Mouse (Mus musculus) cerebral cortex, adult 2 months (tissue): ENCODE data around the gene Ccdc116.

ENCODE experiments used
- WGBS: fragments of 180-500 bp; shearing (Covaris S2); methylation state at CpG from one replicate; pipeline ENCODE4 v1.1.7; 2018; 5-methylcytosine and 5-hydroxymethylcytosine counted together

Gene Ccdc116

DNA sequence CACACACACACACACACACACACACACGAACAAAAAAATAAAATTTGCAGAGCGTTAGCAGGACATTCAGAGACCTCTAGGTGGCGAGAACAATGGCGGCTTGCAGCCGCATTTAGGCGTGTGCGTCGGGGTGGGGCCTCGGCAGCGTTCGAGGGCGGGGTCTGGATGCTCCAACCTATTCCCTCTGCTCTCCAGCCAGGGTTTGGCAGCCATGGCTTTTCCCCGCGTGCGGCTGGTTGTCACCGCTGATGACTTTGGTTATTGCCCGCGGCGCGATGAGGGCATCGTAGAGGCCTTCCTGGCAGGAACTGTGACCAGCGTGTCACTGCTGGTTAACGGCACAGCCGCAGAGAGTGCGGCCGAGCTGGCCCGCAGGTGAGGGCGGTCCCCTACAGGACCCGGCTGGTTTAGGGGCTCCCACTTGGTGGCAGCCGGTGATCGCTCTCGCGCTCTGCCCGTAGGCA, at the start of gene Ccdc116:
Gene Ccdc116 (minus strand): TSS at position 458 of the 464 bp plus-strand sequence.
- under 1% methylated on average over 34 of the region's 34 CpGs for WGBS

DNA sequence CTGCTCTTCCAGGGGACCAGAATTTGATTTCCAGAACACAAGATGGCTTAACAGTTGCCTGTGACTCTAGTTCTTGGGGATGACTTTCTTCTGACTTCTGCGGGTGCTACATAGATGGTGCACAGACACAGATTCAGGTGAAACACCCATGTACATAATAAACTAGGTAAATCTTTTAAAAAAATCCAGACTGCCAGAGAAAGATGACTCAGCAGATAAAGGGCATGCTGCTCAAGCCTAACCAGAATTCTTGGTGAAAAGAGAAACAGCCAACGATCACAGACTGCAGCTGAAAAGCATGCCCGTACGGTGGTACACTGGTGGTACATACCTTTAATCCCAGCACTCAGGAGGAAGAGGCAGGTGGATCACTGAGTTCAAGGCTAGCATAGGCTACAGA, 46.8 kb upstream of the Ccdc116 start:
- WGBS, result 74% methylated on average over 4 of the region's 4 CpGs

DNA sequence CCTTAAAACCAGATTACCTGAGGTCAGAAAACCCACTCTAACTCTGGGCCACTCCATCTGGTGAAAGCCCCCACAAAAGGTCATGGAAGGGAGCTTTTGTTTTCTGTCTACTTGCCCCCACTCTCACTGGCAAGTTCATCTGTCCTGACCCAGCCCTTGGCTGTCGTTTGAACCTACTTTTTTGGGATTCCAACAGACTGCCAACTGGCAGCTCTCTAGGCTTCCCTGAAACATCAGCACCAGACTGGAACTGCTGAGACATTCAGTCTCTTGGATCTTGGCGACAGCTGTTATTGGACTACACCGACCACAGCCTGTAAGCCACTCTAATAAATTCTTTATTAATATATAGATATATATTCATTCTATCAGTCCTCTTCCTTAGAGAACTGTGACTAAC, 36.0 kb upstream of the Ccdc116 start:
- 53% methylated on average over 3 of the region's 3 CpGs for WGBS

DNA sequence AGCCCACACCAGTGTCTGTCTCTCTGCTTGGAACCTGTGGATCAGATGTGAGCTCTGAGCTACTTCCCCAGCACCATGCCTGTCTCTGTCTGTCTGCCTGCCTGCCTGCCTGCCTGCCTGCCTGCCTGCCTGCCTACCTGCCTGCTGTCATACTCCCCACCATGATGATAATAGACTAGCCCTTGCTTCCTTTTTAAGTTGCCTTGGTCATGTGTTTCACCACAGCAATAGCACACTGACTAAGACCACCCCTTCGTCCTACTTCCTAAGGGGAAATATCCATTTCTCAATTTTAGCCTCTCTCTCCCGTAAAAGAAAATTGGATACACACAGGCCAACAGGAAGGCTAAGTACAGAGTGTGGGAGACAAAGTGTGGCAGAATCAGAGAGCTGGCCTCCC, 35.1 kb upstream of the Ccdc116 start:
- 41% methylated on average over 2 of the region's 2 CpGs for WGBS

DNA sequence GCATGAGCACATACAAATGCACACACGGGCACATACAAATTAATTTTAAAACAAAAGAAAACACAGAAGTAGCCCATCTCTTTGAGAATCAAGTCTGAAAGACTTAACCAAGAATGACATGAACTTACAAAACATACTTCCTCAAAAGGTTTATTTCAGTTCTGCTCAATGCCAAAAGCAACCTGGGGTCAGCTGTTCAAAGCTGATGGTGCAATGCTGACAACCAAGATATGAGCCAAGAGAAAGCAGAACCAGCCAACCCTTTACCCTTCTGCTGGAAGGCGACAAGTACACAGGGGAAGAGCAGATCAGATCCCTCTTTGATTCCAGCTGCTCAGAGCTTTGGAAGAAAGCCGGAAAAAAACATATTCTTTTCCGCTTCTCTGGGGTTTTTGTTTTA, 34.4 kb upstream of the Ccdc116 start:
- 50% methylated on average over 4 of the region's 4 CpGs for WGBS

DNA sequence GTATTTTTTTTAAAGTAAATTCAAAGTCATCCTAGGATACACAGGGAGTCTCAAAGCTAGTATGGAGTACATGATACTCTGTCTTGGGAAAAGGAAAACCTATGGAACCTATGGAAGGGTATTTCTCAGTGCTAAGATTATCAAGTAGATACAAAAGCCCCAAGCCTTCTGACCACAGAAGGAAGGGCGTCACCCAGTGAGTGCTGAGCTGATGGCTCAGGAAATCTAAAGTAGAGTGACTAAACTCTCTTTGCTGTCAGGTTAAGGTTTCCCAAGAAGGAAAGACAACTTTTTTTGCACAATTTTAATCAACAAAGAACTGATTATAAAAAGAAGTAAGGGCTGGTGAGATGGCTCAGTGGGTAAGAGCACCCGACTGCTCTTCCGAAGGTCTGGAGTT, 32.7 kb upstream of the Ccdc116 start:
- WGBS, result 96% methylated on average over 3 of the region's 3 CpGs

DNA sequence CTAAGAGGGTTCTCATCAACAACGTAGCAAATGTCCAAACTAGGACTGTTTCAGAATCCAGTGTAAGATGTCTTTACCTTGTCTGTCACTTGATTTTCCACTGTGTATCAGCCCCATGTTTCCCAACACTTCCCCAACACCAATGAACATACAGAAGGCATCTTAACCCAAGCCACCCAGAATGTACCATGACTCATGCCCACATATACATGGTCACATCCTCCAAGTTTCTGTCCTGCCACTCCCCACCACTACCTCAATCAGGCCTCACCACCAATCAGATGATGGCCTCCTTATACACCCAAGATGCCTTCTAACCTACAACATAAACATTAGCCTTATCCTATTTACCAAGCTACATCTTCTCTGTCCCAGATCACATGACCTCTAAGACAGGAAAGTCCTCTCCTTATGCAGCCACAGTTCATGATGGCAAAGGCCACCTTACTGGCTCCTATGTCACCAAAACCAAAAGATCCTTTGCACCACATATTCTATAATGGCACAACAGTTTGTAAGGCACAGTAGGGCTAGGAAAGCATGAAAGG, 30.7 kb upstream of the Ccdc116 start:
- WGBS, result 88% methylated on average over 1 of the region's 1 CpGs

DNA sequence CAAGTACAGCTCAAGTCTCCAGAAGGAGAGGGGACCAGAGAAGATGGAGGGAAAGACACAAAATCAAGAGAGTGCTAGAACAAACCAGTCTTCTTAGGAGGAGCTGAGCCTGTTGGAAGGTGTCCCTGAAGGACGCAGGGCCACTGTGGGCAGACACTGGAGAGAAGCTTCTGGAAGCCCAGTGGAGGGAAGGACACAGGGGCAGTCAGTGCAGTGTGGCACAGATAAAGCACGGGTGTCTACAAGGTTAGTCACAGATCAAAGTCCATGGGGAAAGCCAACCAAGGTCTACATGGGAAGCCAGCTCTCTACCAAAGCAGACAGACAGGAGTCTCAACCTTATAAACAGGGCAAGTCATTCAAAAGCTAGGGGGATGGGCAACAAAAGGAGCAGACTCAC, 28.7 kb upstream of the Ccdc116 start:
- WGBS, result 80% methylated on average over 2 of the region's 2 CpGs

DNA sequence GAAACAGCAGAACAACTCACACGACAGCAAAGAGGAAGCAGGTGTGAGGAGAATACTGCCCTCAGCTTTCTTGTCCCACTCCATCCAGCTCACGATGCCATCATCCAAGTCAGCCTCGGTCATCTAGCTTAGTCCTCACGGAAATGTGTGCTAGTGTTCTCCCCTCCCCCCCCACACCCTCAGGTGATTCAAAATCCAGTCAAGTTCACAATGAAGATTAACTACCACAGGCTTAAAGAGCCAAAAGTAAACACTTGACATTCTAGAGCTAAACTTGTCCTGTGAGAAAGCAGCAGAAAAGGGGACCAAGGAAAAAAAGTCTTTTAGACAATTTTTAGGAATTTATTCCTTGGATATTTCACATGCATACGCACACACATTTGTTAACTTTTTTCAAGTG, 21.0 kb upstream of the Ccdc116 start:
- 80% methylated on average over 5 of the region's 5 CpGs for whole genome bisulfite sequencing

DNA sequence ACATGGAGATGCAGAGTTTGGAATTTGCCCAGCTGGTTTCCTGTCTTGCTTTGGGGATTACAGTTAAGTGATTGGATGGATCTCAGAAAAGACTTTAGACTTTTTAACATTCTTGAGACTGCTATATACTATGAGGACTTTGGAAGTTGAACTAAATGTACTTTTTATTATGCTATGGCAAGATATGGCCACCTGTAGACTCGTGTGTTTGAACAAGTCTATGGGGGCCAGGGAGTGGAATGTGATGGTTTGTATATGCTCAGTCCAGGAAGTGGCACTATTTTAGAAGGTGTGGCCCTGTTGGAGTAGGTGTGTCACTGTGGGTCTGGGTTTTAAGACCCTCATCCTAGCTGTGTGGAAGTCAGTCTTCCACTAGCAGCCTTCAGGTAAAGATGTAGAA, 18.4 kb upstream of the Ccdc116 start:
- WGBS, result 88% methylated on average over 1 of the region's 1 CpGs

DNA sequence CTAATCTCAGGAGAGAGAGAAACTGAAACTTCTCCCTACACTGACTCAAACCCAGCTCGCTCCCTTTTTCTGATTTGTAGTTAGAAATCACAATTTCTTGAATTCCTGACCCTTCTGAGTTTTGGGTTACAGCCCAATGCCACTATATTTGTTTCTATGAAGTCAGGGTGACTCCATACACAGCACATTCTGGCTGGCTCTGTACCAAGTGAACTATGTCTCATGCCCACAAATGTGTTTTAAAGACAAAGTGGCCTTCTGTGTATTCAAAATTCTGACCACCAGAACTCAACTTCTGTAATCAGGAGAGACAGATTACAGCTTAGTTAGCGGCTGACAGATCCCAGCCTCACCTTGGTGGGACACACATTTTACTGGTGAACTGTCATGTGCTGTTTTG, 7.3 kb upstream of the Ccdc116 start:
- 84% methylated on average over 2 of the region's 2 CpGs for WGBS

DNA sequence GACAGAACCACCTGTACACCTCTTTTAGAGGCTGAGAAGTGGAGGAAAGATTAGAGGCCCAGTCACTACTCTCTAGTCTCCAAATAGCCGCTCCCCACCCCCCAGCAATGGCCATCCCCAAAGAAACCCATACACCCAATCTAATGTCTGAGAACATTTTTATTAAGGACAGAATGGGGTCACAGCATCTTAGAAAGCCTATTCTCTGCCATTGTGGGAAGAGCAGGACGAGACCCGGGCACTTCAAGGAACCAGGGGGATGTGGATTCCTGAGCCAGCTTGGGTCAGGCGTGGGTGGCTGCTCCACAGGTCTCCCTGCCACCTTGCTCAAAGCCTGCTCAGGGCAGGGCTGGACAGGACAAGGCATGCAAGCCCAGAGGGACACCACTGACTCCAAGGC, 4.8 kb upstream of the Ccdc116 start:
- 96% methylated on average over 4 of the region's 4 CpGs for WGBS

DNA sequence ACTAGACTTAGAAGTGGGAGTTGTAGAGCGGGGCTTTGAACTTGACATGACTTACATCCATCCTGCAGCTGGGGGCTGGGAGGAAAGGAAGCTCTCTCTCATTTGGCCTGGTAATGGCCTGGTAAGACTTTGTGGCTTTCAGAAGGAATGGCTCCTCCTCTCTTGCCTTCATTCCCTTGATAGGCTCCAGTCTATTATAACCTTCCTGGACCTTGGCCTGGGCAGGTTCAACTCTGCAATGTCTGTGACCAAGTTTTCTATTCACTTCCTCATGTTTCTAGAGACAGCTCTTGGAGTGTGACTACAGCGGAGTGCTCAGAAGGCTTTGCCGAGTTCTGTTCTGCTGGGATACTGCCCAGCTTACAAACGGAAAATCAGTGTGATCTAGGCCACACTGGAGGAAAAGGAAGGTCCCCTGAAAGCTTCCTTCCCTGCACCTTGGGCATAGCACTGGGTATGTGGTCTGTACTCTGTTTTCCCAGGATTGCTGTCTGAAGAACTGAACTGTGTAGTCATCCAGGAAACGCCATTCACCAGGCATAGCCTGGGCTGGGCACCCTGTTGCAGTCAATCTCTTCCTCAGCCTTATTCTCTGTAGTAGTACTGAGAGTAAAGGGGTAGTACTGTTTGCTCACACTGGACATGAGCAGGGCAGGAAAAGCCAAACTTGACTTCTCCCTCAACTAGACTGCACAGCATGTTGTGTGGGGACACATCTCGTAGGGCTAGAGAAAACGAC, 3.7 kb upstream of the Ccdc116 start:
- WGBS, result 71% methylated on average over 7 of the region's 7 CpGs

DNA sequence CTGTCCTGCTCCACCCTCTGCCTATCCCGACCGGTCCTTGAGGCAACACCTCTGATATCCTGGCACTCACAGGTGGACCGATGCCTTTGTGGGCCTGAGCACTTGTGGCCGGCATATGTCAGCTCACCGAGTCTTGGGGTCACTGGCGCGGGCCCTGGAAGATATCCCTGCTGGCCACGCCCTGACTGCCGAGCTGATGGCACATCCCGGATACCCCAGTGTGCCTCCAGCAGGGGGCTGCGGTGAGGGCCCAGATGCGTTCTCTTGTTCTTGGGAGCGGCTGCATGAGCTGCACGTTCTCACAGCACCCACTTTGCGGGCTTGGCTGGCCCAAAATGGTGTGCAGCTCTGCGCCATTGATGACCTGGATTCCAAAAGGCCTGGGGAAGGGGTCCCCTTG, 1.1 kb upstream of the Ccdc116 start:
- WGBS, result 22% methylated on average over 16 of the region's 16 CpGs

DNA sequence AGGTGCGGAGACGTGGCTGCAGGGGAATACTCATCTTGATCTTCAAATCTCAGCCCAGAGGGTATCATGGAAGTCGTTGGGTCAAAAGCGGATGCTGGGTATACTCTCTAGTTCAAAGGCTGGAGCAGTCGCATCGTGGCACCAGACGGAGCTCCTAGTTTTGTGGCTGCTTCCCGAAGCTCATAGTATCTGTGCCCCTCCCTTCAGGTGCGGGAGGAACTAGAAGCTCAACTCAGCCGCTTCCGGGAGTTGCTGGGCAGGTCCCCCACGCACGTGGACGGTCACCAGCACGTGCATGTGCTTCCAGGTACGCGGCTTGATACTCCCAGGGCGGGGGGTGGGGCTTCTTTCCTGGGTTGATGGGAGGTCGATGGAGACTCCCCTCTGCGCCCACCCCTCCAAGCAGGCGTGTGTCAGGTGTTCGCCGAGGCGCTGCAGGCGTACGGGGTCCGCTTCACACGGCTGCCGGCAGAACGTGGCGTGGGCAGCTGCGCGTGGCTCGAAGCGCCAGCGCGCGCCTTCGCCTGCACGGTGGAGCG, 431 bp upstream of the Ccdc116 start:
- WGBS, result 2% methylated on average over 41 of the region's 41 CpGs

DNA sequence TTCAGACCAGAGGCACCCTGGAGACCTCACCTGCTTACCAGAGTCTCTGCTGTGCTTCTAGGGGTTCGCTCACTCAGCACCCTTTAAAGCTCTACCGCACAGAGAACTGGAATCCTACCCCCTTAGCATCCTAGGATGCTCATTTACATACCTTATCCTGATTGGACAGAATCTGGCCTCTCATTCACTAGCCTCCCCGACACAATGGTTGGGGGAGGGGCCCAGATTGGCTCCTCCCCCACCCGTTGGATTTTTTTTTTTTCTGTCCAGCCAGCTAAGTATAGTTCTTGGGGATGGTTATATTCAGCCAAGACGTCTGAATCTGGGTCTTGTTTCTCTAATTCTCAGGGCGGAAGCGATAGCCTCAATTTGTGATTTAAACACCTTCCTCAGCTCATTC, 2.7 kb downstream of the Ccdc116 start, which contains the start of gene Ydjc:
Gene Ydjc (plus strand): TSS at position 283 of the 400 bp plus-strand sequence.
- WGBS, result 36% methylated on average over 7 of the region's 7 CpGs

DNA sequence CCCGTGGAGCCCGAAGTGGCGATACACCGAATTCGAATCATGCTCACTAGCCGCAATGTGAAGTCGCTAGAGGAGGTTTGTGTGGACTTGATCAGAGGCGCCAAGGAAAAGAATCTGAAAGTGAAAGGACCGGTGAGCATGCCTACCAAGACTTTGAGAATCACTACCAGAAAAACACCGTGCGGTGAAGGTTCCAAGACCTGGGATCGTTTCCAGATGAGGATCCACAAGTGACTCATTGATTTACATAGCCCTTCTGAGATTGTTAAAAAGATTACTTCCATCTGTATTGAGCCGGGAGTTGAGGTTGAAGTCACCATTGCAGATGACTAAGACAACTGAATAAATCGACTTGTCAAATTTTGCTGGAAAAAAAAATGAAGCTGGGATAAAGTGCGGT, 9.7 kb downstream of the Ccdc116 start:
- 84% methylated on average over 15 of the region's 15 CpGs for WGBS

DNA sequence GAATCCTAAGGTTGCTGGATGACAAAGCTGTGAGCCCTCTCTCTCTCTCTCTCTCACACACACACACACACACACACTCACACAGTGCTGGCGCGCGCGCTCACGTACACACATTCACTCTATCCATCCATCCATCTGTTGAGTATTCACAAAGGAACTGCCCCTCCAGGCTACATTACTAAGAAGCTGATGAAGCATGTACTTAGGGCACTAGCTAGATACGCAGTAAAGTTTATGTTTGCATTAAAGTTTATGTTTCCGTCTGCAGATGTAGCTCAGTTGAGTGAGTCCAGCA, 14.2 kb downstream of the Ccdc116 start:
- 34% methylated on average over 7 of the region's 7 CpGs for WGBS

DNA sequence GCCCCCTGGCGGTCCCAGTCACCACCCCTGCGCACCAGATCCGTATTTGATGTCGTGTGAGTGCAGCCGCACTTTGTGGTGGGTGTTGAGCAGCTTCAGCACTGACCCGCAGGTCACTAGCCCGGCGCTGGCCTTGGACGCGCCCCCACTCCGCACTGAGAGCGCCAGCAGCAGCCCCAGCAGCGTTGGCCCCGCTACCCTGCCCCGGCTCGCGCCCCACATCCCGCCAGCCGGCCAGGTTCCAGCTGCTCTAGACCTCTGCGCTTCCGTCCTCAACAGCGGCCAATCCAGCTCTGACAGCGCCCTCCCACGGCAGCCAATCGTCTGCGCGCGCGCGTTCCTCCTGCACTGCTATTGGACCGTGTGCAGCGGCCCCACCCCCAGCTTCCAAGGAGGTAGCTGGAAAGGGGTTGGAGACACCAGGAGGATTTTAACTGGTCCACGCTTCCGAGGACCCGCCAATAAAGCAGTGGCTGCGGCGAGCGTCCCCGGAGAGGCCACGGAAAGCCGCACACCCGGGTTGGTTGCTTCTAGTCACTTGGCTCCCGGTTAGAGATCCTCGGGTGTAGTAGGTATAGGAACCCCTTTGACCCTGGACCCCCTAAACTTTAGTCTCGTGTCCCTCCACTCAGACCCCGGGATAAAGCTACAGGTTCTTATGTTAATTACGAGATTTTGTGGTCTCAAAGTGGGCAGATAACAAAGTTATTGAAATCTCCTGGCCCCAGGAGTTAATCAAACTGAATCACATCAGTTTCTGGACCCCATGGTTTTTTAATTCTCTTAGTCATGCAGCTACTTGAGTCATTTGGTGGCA, 14.7 kb downstream of the Ccdc116 start, which contains the start of gene Sdf2l1:
Gene Sdf2l1 (minus strand): TSS at position 295 of the 817 bp plus-strand sequence.
- under 1% methylated on average over 47 of the region's 47 CpGs for WGBS

DNA sequence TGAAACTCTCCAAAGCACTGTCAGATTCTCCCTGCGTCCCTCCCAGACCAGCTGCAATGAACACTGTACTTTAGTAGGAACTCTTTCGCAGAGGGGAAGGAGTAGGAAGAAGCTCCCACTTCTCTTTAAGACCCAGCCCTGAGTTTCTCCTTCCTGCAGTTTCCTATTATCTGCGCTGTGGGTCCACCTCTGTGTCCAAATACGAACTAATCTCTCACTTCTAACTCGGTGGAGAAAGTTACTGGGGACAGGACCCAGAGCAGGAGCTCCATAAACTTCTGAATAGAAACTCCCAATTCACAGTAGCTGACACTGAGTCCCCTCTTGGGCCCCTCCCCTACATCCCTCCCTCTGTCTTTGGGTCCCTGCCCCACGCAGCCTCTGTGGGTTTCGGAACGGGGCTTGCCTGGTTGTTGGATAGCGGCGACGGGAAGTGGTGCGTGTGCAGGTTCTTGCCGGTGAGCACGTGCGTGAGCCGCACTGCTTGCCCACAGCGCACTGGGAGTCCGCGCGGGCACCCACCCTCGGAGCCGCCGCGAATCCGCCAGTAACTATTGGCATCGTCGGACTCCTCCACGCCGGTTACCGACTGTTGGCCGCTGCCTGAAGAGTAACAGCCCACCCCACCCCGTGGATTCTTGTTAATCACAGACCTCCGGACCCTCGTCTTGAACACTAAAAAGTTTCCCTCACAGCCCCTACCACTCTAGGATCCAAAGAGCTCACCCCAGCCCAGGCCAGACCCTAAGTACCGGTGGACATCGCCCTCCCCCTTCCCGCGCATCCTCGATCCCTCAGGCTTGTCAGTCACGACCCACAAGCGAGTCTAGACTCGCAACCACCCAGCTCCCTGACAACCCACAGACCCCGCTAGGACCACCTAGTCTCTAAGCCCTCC, 15.6 kb downstream of the Ccdc116 start:
- 5% methylated on average over 43 of the region's 43 CpGs for WGBS

DNA sequence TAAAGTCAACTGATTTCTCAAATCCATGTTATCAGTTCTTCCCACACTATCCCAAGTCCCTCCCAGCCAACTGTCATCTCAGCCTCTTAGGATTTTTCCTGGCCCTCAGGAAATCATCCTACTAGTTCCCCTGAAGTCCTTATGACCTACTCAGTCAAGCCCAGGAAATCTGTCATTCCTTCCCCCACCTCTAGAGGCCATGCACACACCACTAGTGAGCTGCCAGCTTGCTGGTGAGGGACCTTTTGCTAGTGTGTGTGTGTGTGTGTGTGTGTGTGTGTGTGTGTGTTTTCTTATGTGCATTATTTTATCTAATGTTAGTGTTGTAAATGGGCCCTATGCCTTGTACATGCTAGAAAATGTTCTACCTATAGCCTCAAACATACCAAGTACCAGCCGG, 19.7 kb downstream of the Ccdc116 start:
- WGBS, result 100% methylated on average over 1 of the region's 1 CpGs
